Mouse (Mus musculus) gastrocnemius, postnatal 10 days (tissue): ENCODE results near the gene Mpp4. TPM values are rescaled to one million over a fixed set of nuclear protein-coding genes. Genes with fewer than 3 reads are reported as not detected.

Experiments
- total RNA-seq, 2 experiments: library from RNA; stranded (reverse); gene quantifications; 2 replicates each; pipeline ENCODE4 v1.2.3; 2021

The Mpp4 gene
- total RNA-seq, 2 experiments from 2014 or later = 0.23 to 0.27 TPM

Other genes with a start within 250 kb of the Mpp4 start
- gene Trak2, start 190.0 kb downstream of the Mpp4 start, total RNA-seq = 10 to 100 TPM; 55.0 to 57.7 TPM
- 10 to 100 TPM; 78.8 to 86.3 TPM for gene Stradb, start 189.9 kb downstream of the Mpp4 start, total RNA-seq
- gene C2cd6, start 68.5 kb downstream of the Mpp4 start, total RNA-seq = not detected
- 1 to 10 TPM; 6.3 to 7.7 TPM for gene Tmem237, start 43.0 kb downstream of the Mpp4 start, total RNA-seq
- gene Als2, start 73.8 kb upstream of the Mpp4 start, total RNA-seq = 10 to 100 TPM; 20.0 to 24.1 TPM
- under 1 TPM in 1 of 2 experiments, not detected in 1; 0.21 TPM for gene Cdk15, start 93.5 kb upstream of the Mpp4 start, total RNA-seq